Mouse (Mus musculus) liver, embryonic 14.5 days (tissue): Measurements from ENCODE around the gene Ttbk1.

Source experiments
- CTCF ChIP-seq: IDR thresholded peaks from 2 replicates; pipeline ENCODE4 v1.5.1; 2016; ENCODE audit warnings: antibody characterized with exemption, low read depth, control low read depth
- EP300 ChIP-seq: IDR thresholded peaks from 2 replicates; pipeline ENCODE4 v1.6.1; 2016; ENCODE audit warnings: antibody characterized with exemption, low read depth

DNA sequence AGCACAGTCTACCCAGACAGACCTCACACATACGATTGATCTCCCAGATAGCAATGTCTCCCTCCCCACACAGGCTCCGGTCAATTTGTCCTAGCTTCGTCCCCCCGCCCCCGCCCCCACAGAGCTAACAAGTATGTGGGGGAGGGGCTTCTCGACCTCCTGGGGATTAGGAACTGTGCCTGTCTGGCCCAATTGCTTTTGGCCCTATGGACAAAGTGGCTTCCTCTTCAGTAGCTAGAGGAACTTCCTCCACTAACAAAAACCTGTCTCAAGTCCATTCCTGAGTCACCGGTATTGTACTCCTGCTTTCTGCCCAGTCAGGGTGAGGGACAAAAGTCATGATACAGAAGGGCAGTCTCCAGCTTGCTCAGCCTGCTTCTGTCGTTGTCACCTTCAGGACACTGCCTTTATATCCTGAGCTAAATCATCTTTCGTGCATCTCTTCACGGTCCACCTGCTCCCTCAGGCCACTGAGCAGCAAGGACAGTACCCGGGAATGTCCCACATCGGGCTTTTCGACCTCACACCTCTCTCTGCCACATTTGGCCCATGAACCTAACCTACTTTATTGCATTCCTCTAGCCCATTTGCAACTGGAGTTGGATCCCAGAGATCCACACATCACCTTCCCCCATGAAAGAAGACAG, 34.0 kb downstream of the Ttbk1 start:
- TF ChIP-seq CTCF (no peak), EP300 (no peak)
